Mouse (Mus musculus): ENCODE data around the gene Gm5868. TPM values are rescaled to one million over a fixed set of nuclear protein-coding genes. Genes with fewer than 3 reads are reported as not detected.
A peak's percentile ranks its signal among the peaks of the same experiment; 100 is the strongest.
"Not testable (repeated sequence)": the region's sequence is repeated elsewhere in the genome, so short reads cannot be mapped to it uniquely, and the experiment has no call there.

Gene Gm5868
- polyA plus RNA-seq, 1 experiment = not detected

- no peak overlapping the region for H3K4me3 ChIP-seq (replicated peaks; ENCODE audit: control insufficient read depth, low read depth, low read length)
- no peaks in the 10 kb centered on the region for H3K4me1 ChIP-seq (ENCODE audit: control insufficient read depth, insufficient read depth, low read length)
- H3K27ac ChIP-seq (ENCODE audit: control insufficient read depth, insufficient read depth, low read depth, low read length, poor library complexity) = no peak overlapping the region
- no peak for TF ChIP-seq POLR2A (IDR thresholded peaks at IDR 0.05; ENCODE audit: borderline replicate concordance, control insufficient read depth, low read depth, low read length)
- TF ChIP-seq CTCF (IDR thresholded peaks at IDR 0.05; ENCODE audit: control insufficient read depth, insufficient read depth, low read length) = peak; percentile 53; the same call in 1 of the 2 replicates
- WGBS = 12% methylated on average over 5 of the region's 5 CpGs
Measured at GRCm38 (mm10) chr5:72601006-72601405, 13.7 kb upstream of the Gm5868 start.

- WGBS = 45% methylated on average over 25 of the region's 25 CpGs
- H3K27ac ChIP-seq (ENCODE audit: control insufficient read depth, insufficient read depth, low read depth, low read length, poor library complexity); H3K4me3 ChIP-seq (replicated peaks; ENCODE audit: control insufficient read depth, low read depth, low read length); H3K4me1 ChIP-seq (ENCODE audit: control insufficient read depth, insufficient read depth, low read length): not testable (repeated sequence)
Measured at GRCm38 (mm10) chr5:72586667-72587191, 622 bp downstream of the Gm5868 start.

GRCm38 (mm10) chr5:72586122-72586521 lies 1.2 kb downstream of the Gm5868 start:
- 0 out of 2 replicates have a peak, but pooled peaks have one; percentile 21 for TF ChIP-seq CTCF (IDR thresholded peaks at IDR 0.05; ENCODE audit: control insufficient read depth, insufficient read depth, low read length)
- not testable (repeated sequence) for H3K4me1 ChIP-seq (ENCODE audit: control insufficient read depth, insufficient read depth, low read length)
- WGBS = 46% methylated on average over 7 of the region's 7 CpGs

GRCm38 (mm10) chr5:72580970-72581332 lies 6.4 kb downstream of the Gm5868 start, which contains the start of gene Zar1:
Gene Zar1 (minus strand): TSS chr5:72581254.
- WGBS = 15% methylated on average over 19 of the region's 21 CpGs
- H3K4me3 ChIP-seq (replicated peaks; ENCODE audit: control insufficient read depth, low read depth, low read length); H3K4me1 ChIP-seq (ENCODE audit: control insufficient read depth, insufficient read depth, low read length); H3K27ac ChIP-seq (ENCODE audit: control insufficient read depth, insufficient read depth, low read depth, low read length, poor library complexity): not testable (repeated sequence)

More at GRCm38 (mm10) chr5:72586122-72586521, 1.2 kb downstream of the Gm5868 start:
- not testable (repeated sequence) for H3K4me3 ChIP-seq (replicated peaks; ENCODE audit: control insufficient read depth, low read depth, low read length); H3K27ac ChIP-seq (ENCODE audit: control insufficient read depth, insufficient read depth, low read depth, low read length, poor library complexity)

- not testable (repeated sequence) for H3K4me1 ChIP-seq (ENCODE audit: control insufficient read depth, insufficient read depth, low read length); H3K27ac ChIP-seq (ENCODE audit: control insufficient read depth, insufficient read depth, low read depth, low read length, poor library complexity); H3K4me3 ChIP-seq (replicated peaks; ENCODE audit: control insufficient read depth, low read depth, low read length)
- WGBS = 8% methylated on average over 64 of the region's 73 CpGs
Measured at GRCm38 (mm10) chr5:72580088-72580969, 7.0 kb downstream of the Gm5868 start.

GRCm38 (mm10) chr5:72579599-72579998 lies 7.8 kb downstream of the Gm5868 start:
- H3K27ac ChIP-seq (ENCODE audit: control insufficient read depth, insufficient read depth, low read depth, low read length, poor library complexity); H3K4me1 ChIP-seq (ENCODE audit: control insufficient read depth, insufficient read depth, low read length); H3K4me3 ChIP-seq (replicated peaks; ENCODE audit: control insufficient read depth, low read depth, low read length): not testable (repeated sequence)
- WGBS = 76% methylated on average over 10 of the region's 10 CpGs

- H3K4me3 ChIP-seq (replicated peaks; ENCODE audit: control insufficient read depth, low read depth, low read length) = no peak overlapping the region
- WGBS = 82% methylated on average over 5 of the region's 5 CpGs
- H3K27ac ChIP-seq (ENCODE audit: control insufficient read depth, insufficient read depth, low read depth, low read length, poor library complexity) = no peak overlapping the region
- TF ChIP-seq POLR2A (IDR thresholded peaks at IDR 0.05; ENCODE audit: borderline replicate concordance, control insufficient read depth, low read depth, low read length) (no peak), CTCF (IDR thresholded peaks at IDR 0.05; ENCODE audit: control insufficient read depth, insufficient read depth, low read length) (no peak)
- H3K4me1 ChIP-seq (ENCODE audit: control insufficient read depth, insufficient read depth, low read length) = no peaks in the 10 kb centered on the region
Measured at GRCm38 (mm10) chr5:72565621-72566020, 21.7 kb downstream of the Gm5868 start.

- 77% methylated on average over 2 of the region's 2 CpGs for WGBS
- H3K4me1 ChIP-seq (ENCODE audit: control insufficient read depth, insufficient read depth, low read length); H3K27ac ChIP-seq (ENCODE audit: control insufficient read depth, insufficient read depth, low read depth, low read length, poor library complexity); H3K4me3 ChIP-seq (replicated peaks; ENCODE audit: control insufficient read depth, low read depth, low read length): not testable (repeated sequence)
Measured at GRCm38 (mm10) chr5:72563183-72563582, 24.2 kb downstream of the Gm5868 start.

- 41% methylated on average over 3 of the region's 3 CpGs for WGBS
- TF ChIP-seq CTCF (IDR thresholded peaks at IDR 0.05; ENCODE audit: control insufficient read depth, insufficient read depth, low read length) (no peak), POLR2A (IDR thresholded peaks at IDR 0.05; ENCODE audit: borderline replicate concordance, control insufficient read depth, low read depth, low read length) (no peak)
- no peaks in the 10 kb centered on the region for H3K4me1 ChIP-seq (ENCODE audit: control insufficient read depth, insufficient read depth, low read length)
Measured at GRCm38 (mm10) chr5:72560976-72561628, 26.2 kb downstream of the Gm5868 start.

More at GRCm38 (mm10) chr5:72560976-72561628, 26.2 kb downstream of the Gm5868 start:
- Histone ChIP-seq H3K4me3 (replicated peaks; ENCODE audit: control insufficient read depth, low read depth, low read length) (no peak overlapping the region), H3K27ac (ENCODE audit: control insufficient read depth, insufficient read depth, low read depth, low read length, poor library complexity) (no peak overlapping the region)

All from bone marrow, adult 2 months (tissue).